ENCODE assay signal across 36 mouse cellular contexts in the genomic region with DNA sequence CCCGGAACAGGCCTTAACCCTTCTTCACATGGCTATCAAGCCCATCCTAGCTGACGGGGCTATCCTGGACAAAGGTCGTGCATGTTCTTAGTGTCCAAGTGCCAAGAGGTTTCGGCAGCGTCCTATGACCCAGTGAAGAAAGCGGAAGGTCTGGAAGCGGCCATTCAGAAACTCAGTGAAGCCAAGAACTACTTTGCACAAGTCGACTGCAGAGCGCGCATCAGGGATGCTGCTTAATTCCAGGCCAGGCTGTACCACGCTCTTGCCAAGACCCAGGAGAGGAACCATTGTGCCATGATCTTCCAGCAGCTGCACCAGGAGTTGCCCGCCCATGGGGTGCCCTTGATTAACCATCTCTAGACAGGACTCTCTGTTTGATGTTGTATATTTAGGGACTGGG. TPM values are rescaled to one million over a fixed set of nuclear protein-coding genes. Genes with fewer than 3 reads are reported as not detected.
DNase-seq lines count a peak whose midpoint lies in the region; TF ChIP-seq lines count a peak whose summit lies in the region.
"Not testable (repeated sequence)": the region's sequence is repeated elsewhere in the genome, so short reads cannot be mapped to it uniquely, and the experiment has no call there.
"Had no signal": no experiment of that assay in that cellular context is flagged by ENCODE, and none has a peak within 500 bp of the region (broad histone marks: within the 10 kb centered on the region; RNA-seq: fewer than 3 reads in every experiment).

No protein-coding gene starts in this region.

- intact Hi-C loops in left cerebral cortex, postnatal 4 days (cut with DNase I), result not testable (repeated sequence)

- WGBS in kidney, adult 2 months, result 91% methylated on average over 12 of the region's 12 CpGs

- peak; percentile 4 for DNase-seq in adrenal gland, postnatal 14 days
- DNase-seq in cerebellum, postnatal 10 days, result peak; percentile 38 to 65
- DNase-seq in gastrocnemius, postnatal 10 days, result peak; percentile 9
- peak; percentile 2 for DNase-seq in kidney, adult 2 months
- peak; percentile 17 for DNase-seq in left cerebral cortex, postnatal 4 days
- DNase-seq in right cerebral cortex, postnatal 14 days, result peak; percentile 2
- DNase-seq in testis, postnatal 14 days (ENCODE audit: low spot score), result peak; percentile 6
- peak; percentile 16 to 57 for DNase-seq in urinary bladder, postnatal 4 days (ENCODE audit: low spot score in 2 of 2)

- not testable (repeated sequence) for H3K27me3 ChIP-seq in kidney, adult 2 months (replicated peaks; ENCODE audit: control insufficient read depth, insufficient read depth, low read length)

- H3K4me1 ChIP-seq in kidney, adult 2 months (ENCODE audit: control insufficient read depth, insufficient read depth, low read length), result not testable (repeated sequence)

- not testable (repeated sequence) for TF ChIP-seq POLR2A in kidney, adult 2 months (IDR thresholded peaks at IDR 0.05; ENCODE audit: low read depth, low read length)

- not testable (repeated sequence) for H3K4me3 ChIP-seq in kidney, adult 2 months (ENCODE audit: insufficient read depth, low read depth, low read length)

- TF ChIP-seq CTCF in kidney, adult 2 months (conservative IDR thresholded peaks at IDR 0.05; ENCODE audit: insufficient read depth, insufficient read length, low read depth, low read length), result not testable (repeated sequence)

- H3K36me3 ChIP-seq in kidney, adult 2 months (ENCODE audit: control insufficient read depth, insufficient read depth, low read length), result not testable (repeated sequence)

- H3K27ac ChIP-seq in kidney, adult 2 months (ENCODE audit: insufficient read depth, low read depth, low read length), result not testable (repeated sequence)

RNA-seq across cellular contexts. Expression of gene Gm8879, which starts 10.6 kb away (rescaled TPM):
- not detected in 2 replicates for total RNA-seq in adrenal gland, postnatal 14 days (2021)
- total RNA-seq in gastrocnemius, postnatal 10 days (2021), result not detected
- polyA plus RNA-seq in kidney, adult 2 months (2012; rRNA removed), result not detected in 2 replicates
- not detected for total RNA-seq in left cerebral cortex, postnatal 4 days (2021)
- total RNA-seq: adrenal gland, postnatal 36 days; ES-E14; forebrain, postnatal 0 days; gastrocnemius, postnatal 14 days; heart, adult 18-20 months; heart, postnatal 36 days; layer of hippocampus, postnatal 36 days; megakaryocyte-erythroid progenitor cell, adult 5-6 weeks had no signal
- polyA plus RNA-seq: activated CD4-positive, CD25-positive, alpha-beta regulatory T cell, adult 4 months; brain, embryonic 14.5 days; embryonic facial prominence, embryonic 10.5 days; embryonic facial prominence, embryonic 15.5 days; forebrain, embryonic 12.5 days; forebrain, postnatal 0 days; heart, embryonic 11.5 days; heart, embryonic 16.5 days; intestine, embryonic 16.5 days; kidney, embryonic 14.5 days; limb, embryonic 10.5 days; limb, embryonic 15.5 days; liver, embryonic 13.5 days; lung, postnatal 0 days; macrophage; midbrain, embryonic 14.5 days; neural tube, embryonic 14.5 days; stomach, embryonic 14.5 days had no signal

RNA-seq across cellular contexts. Expression of gene Gm5861, which starts 44.8 kb away (rescaled TPM):
- not detected in 2 replicates for total RNA-seq in adrenal gland, postnatal 14 days (2021)
- total RNA-seq in gastrocnemius, postnatal 10 days (2021), result not detected
- not detected in 2 replicates for polyA plus RNA-seq in kidney, adult 2 months (2012; rRNA removed)
- total RNA-seq in left cerebral cortex, postnatal 4 days (2021), result not detected
- total RNA-seq: adrenal gland, postnatal 36 days; ES-E14; forebrain, postnatal 0 days; gastrocnemius, postnatal 14 days; heart, adult 18-20 months; heart, postnatal 36 days; layer of hippocampus, postnatal 36 days; megakaryocyte-erythroid progenitor cell, adult 5-6 weeks; monocyte, adult 5-6 weeks had no signal
- polyA plus RNA-seq: brain, embryonic 14.5 days; embryonic facial prominence, embryonic 10.5 days; embryonic facial prominence, embryonic 15.5 days; forebrain, embryonic 12.5 days; forebrain, postnatal 0 days; heart, embryonic 11.5 days; heart, embryonic 16.5 days; hindbrain, embryonic 13.5 days; intestine, embryonic 16.5 days; kidney, embryonic 14.5 days; limb, embryonic 10.5 days; limb, embryonic 15.5 days; liver, embryonic 13.5 days; lung, postnatal 0 days; macrophage; midbrain, embryonic 14.5 days; neural tube, embryonic 14.5 days; spleen, adult 2 months had no signal
